Mouse (Mus musculus) heart, adult 9 months (tissue): ENCODE measurements at regions not wholly inside any gene's neighbourhood (a gene's known extent, or its start where the extent isn't known, plus 50 kb on each side); places are given as distances from the start of the nearest gene placed in this dataset.

Source experiments
- DNase-seq, 2 experiments: peaks; one replicate each; pipeline ENCODE4 v3.0.0; 2022; ENCODE audit warnings: low spot score in 2 of 2

GRCm38 (mm10) chr10:91314441-91314840 lies 133.3 kb upstream of the Tmpo start:
- DNase-seq = no peak

DNA sequence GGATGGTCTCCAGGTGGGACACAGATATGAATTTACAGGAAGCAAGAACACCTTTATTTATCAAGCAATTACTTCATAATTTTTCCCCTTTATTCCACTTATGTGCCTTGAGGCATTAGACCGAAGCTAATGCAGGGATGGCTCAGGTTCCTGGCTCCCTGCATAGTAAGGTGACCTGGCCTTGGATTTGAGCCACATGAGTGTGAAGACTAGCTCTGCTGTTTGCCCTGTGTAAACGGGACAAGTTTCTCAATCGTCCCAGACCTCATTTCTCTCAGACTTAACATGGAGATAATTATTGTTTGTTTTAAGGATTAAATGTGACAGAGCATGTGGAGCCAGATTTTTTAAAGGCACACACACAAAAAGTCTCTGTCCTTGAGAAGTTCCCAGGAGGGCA lies 132.2 kb upstream of the Tmpo start:
- peak in 1 of 2 experiments; percentile 5 for DNase-seq

GRCm38 (mm10) chr10:91312913-91313312 lies 131.8 kb upstream of the Tmpo start:
- no peak for DNase-seq

- peak in 1 of 2 experiments; percentile 9 for DNase-seq
These were observed 119.0 kb upstream of the Tmpo start for GRCm38 (mm10) chr10:91300067-91300466.

GRCm38 (mm10) chr10:91297792-91298460 lies 116.8 kb upstream of the Tmpo start:
- peak in 1 of 2 experiments; percentile 31 for DNase-seq

GRCm38 (mm10) chr10:91295345-91295744 lies 114.2 kb upstream of the Tmpo start:
- no peak for DNase-seq

DNA sequence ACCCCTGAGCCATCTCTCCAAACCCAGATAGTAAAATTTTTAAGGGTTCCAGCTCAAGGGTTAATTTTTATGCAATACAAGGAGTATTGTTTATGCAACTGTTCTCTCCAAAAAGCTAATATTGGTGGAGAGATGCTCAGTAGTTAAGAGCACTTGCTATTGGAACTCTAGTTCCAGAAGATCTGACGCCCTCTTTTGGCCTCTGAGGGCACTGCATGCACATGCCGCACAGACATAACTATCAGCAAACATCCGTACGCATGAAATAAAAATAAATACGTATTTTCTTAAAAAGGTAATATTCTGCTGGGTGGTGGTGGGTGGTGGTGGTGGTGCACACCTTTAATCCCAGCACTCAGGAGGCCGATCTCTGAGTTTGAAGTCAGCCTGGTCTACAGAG lies 112.1 kb upstream of the Tmpo start:
- DNase-seq = no peak

DNA sequence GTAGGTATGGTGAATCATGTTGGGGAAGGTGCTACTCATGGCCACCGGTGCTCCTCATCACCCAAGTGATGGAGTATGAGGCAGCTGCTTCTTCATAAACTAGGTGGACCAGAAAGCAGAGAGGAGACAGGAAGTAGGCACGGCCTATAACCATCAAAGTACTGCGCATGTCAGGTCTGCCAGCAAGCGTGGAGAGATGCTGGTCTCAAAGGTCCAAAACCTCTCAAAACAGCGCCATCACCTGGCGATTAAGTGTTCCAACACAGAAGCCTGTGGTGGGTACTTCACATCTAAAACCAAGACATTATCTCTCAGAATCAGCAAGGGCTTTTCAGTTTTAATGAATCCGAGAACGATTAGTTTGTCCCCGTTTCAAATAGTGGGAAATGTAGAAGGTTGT lies 103.1 kb upstream of the Tmpo start:
- DNase-seq = no peak

- peak; percentile 68 to 86 for DNase-seq
These were observed 90.0 kb upstream of the Tmpo start for GRCm38 (mm10) chr10:91270955-91271741.

DNA sequence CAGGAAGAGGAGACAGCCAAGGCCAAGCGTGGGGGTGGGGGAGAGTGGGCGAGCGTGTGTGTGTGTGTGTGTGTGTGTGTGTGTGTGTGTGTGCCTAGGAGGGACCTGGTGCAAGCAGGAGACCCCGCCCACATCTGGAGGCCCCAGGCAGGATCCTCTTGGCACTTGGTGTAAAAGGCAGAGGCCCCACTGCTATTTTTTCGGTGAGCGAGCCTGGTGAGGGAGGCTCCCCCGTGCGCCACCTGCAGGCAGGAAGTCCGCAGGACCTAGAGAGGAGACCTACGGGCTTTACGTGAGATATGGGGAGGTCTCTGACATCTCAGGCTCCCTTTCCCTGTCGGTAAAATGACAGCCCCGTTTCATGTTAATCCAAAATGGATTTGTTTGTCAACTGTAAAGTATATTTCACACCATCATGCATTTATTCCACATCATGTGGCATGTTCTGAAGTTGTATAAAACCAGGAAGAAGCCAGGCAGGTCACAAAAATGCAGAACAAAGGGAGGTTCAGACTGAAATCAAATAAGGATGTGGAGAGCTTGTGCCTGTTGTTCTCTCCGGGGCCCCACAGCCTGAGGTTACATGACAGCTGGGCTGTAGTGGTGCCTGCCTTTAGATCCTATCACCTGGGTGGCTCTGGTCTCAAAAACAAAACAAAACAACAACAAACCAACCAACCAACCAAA lies 89.3 kb upstream of the Tmpo start:
- peak; percentile 51 to 56 for DNase-seq

GRCm38 (mm10) chr10:91267886-91268285 lies 86.8 kb upstream of the Tmpo start:
- peak; percentile 44 to 73 for DNase-seq

DNA sequence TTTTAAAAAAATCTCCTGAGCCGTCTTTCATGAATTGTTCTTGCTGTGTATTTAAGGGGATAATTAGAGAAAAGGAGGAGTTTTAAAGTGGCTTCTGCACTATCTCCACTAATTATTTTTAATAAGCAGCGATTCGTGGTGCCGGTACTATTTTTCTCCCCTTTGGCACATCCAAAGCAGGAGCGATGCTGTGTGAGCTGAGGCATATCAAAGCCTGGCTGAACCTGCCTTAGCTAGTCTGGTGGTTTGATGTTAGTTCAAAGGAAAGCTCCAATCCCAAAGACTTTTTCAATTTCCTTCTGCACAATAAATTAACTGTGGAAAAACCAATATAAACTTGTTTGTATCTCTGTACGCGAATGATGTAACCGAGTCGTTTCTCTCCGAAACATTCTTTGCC lies 79.3 kb upstream of the Tmpo start:
- DNase-seq = no peak

GRCm38 (mm10) chr10:91249681-91250195 lies 68.6 kb upstream of the Tmpo start:
- DNase-seq = no peak

GRCm38 (mm10) chr10:91244297-91244696 lies 63.2 kb upstream of the Tmpo start:
- DNase-seq = no peak

DNA sequence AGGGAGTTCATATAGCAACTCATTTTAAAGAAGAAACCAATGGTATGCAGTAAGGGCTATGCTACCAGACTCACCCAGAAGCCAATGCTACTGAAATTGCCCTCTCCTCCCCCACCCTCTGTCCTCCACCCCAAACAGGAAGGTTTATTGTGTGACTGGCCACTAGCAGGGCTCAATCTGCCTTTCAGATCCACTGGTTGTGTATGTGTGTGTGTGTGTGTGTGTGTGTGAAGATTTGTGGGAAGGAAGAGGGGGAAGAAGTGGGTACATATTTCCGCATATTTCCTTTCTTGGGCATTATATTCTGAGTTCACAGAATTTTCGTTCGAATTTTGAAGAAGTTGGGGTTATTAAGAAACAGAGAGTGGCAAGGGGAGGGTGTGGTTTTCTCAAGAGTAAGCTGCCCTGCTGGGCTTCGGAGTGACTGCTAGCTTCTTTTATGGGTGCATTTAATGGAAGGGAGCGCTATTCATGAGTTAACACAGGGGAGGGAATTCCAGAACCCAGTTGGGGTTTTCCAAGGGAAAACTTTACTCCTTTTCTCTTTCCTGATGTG lies 61.5 kb upstream of the Tmpo start:
- peak in 1 of 2 experiments; percentile 21 for DNase-seq

DNA sequence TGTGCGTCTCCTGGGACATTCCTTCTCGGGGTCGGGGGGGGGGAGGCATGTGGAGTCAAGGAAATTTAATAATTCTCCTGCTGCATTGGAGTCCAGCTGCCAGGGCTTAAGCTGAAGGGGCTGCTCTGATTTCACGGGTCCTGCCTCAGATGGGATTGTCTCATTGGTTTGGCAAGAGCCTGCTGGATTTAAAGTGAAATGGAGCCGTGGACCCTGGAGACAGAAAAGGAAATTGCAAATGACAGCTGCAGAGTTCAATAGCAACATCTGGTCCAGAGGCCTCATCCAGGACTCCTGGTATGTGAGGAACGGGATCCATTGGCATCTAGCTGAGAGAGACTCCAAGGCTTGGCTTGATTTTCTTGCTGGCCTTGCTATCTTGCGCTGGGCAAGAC lies 60.5 kb upstream of the Tmpo start:
- DNase-seq = peak; percentile 61 to 65

- peak; percentile 81 to 86 for DNase-seq
These were observed 59.9 kb upstream of the Tmpo start for GRCm38 (mm10) chr10:91240856-91241610.

GRCm38 (mm10) chr10:91240320-91240719 lies 59.2 kb upstream of the Tmpo start:
- DNase-seq = no peak

- DNase-seq = peak; percentile 63 to 72
These were observed 55.7 kb upstream of the Tmpo start for GRCm38 (mm10) chr10:91236844-91237243.

- DNase-seq = no peak
These were observed 53.6 kb upstream of the Tmpo start for GRCm38 (mm10) chr10:91234709-91235108.
